Mouse (Mus musculus) stomach, postnatal 0 days (tissue): Measurements from ENCODE around the gene Afap1l2.
A peak's percentile ranks its signal among the peaks of the same experiment; 100 is the strongest.

ENCODE experiments used
- CTCF ChIP-seq: IDR thresholded peaks from 2 replicates; pipeline ENCODE4 v1.5.1; 2016; ENCODE audit warnings: antibody characterized with exemption, low read depth, mild to moderate bottlenecking, moderate library complexity
- EP300 ChIP-seq: optimal IDR thresholded peaks from 2 replicates; pipeline ENCODE3; 2016; ENCODE audit warnings: antibody characterized with exemption

DNA sequence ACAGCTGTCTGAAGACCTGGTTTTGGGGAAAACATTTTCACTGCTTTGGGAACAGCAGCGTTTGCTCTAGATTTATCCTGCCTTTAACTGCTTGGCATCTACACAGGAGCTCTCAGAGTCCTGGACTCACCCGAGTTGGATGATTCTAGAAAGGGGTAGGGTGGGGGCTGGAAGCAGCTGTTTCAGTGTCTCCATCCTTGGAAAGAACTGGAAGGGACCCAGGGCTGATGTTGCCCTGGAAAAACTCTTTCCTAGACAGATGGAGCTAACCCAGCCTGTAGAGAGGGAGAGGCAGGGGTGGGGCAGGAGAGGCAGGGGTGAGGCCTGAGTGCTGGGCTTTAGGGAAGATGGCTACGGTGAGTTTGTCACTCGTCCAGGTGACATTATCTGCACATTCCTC, 23.8 kb downstream of the Afap1l2 start:
- TF ChIP-seq CTCF = 0 out of 2 replicates have a peak, but pooled peaks have one; percentile 2
- no peak for TF ChIP-seq EP300
